Mouse (Mus musculus): ENCODE data around the gene Snx22.

DNA sequence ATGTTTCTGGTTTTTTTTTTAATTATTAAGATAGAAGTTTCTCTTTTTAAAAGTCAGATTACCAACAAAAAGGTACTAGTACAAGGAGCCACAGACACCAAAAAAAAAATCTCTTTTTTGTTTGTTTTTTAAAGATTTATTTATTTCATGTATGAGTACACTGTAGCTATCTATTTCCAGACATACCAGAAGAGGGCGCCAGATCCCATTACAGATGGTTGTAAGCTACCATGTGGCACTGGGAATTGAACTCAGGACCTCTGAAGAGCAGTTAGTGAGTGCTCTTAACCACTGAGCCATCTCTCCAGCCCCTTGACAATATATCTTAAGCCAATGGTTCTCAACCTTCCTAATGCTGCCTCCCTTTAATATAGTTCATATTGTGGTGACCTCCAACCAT lies 15.9 kb downstream of the Snx22 start:
- no peak for TF ChIP-seq POLR2AphosphoS5 (IDR thresholded peaks at IDR 0.05; ENCODE audit: insufficient replicate concordance, low read depth, low read length)
- TF ChIP-seq CTCF (IDR thresholded peaks at IDR 0.05; ENCODE audit: low read depth, low read length), result no peak
- TF ChIP-seq TAL1 (conservative IDR thresholded peaks at IDR 0.05; ENCODE audit: low read depth, low read length), result no peak
- TF ChIP-seq GATA2 (IDR thresholded peaks at IDR 0.05; ENCODE audit: borderline replicate concordance, low read depth, low read length), result no peak

Data from G1E (cell line).